Mouse (Mus musculus) frontal cortex, postnatal 14 days (tissue): ENCODE results near the gene Cadm3.

ENCODE experiments used
- DNase-seq, 2 experiments: peaks; one replicate each; pipeline ENCODE4 v3.0.0; 2022; ENCODE audit warnings: low spot score in 2 of 2

The Cadm3 gene

GRCm38 (mm10) chr1:173359590-173360290 lies 7.8 kb downstream of the Cadm3 start:
- no peak for DNase-seq

GRCm38 (mm10) chr1:173357799-173358198 lies 9.7 kb downstream of the Cadm3 start:
- DNase-seq, result no peak

GRCm38 (mm10) chr1:173356699-173357098 lies 10.8 kb downstream of the Cadm3 start:
- DNase-seq, result no peak

- no peak for DNase-seq
Measured at GRCm38 (mm10) chr1:173355107-173355846, 12.2 kb downstream of the Cadm3 start.

GRCm38 (mm10) chr1:173350372-173350957 lies 17.0 kb downstream of the Cadm3 start, which contains the start of gene Aim2:
Aim2 (plus strand) TSS chr1:173350879.
- no peak for DNase-seq

- no peak for DNase-seq
Measured at GRCm38 (mm10) chr1:173349946-173350345, 17.5 kb downstream of the Cadm3 start.

GRCm38 (mm10) chr1:173349192-173349591 lies 18.3 kb downstream of the Cadm3 start:
- no peak for DNase-seq

- no peak for DNase-seq
Measured at GRCm38 (mm10) chr1:173348527-173348926, 19.0 kb downstream of the Cadm3 start.

GRCm38 (mm10) chr1:173345112-173345511 lies 22.4 kb downstream of the Cadm3 start:
- DNase-seq, result no peak

GRCm38 (mm10) chr1:173343934-173344333 lies 23.6 kb downstream of the Cadm3 start:
- no peak for DNase-seq

- no peak for DNase-seq
Measured at GRCm38 (mm10) chr1:173342425-173342824, 25.1 kb downstream of the Cadm3 start.

GRCm38 (mm10) chr1:173339543-173339942 lies 28.0 kb downstream of the Cadm3 start:
- peak in 1 of 2 experiments; percentile 70 for DNase-seq

- no peak for DNase-seq
Measured at GRCm38 (mm10) chr1:173337008-173337407, 30.5 kb downstream of the Cadm3 start.

GRCm38 (mm10) chr1:173335903-173336302 lies 31.6 kb downstream of the Cadm3 start:
- no peak for DNase-seq

- no peak for DNase-seq
Measured at GRCm38 (mm10) chr1:173333312-173334253, 33.9 kb downstream of the Cadm3 start, which contains the start of gene Ackr1. Ackr1 (minus strand) TSS chr1:173333750.

- DNase-seq, result no peak
Measured at GRCm38 (mm10) chr1:173332418-173332817, 35.1 kb downstream of the Cadm3 start.

- DNase-seq, result no peak
Measured at GRCm38 (mm10) chr1:173329743-173330142, 37.8 kb downstream of the Cadm3 start.

- no peak for DNase-seq
Measured at GRCm38 (mm10) chr1:173329185-173329584, 38.3 kb downstream of the Cadm3 start.

GRCm38 (mm10) chr1:173328446-173328845 lies 39.0 kb downstream of the Cadm3 start:
- DNase-seq, result no peak

GRCm38 (mm10) chr1:173326552-173326951 lies 40.9 kb downstream of the Cadm3 start:
- no peak for DNase-seq

GRCm38 (mm10) chr1:173325395-173325794 lies 42.1 kb downstream of the Cadm3 start:
- no peak for DNase-seq

- DNase-seq, result no peak
Measured at GRCm38 (mm10) chr1:173324961-173325360, 42.5 kb downstream of the Cadm3 start.
